Mouse (Mus musculus): ENCODE results near the gene Cdnf. TPM values are rescaled to one million over a fixed set of nuclear protein-coding genes. Genes with fewer than 3 reads are reported as not detected.

Gene Cdnf
- 1 to 10 TPM in 1 of 2 experiments, under 1 TPM in 1; 0.97 to 1.1 TPM for total RNA-seq (2021)

- DNase-seq (ENCODE audit: extremely low spot score in 1 of 2, low spot score in 2 of 2): peak; percentile 96 to 99
- intact Hi-C loops (cut with DNase I): loop anchor here (5.0 kb wide), 1 partner anchor 71 kb away; no protein-coding TSS in a partner anchor
Observed at GRCm38 (mm10) chr2:3512552-3513454, at the start of gene Cdnf, which contains the start of the genes Gm45902 and Hspa14. Gene Cdnf (plus strand): TSS chr2:3513030. Gene Gm45902 (minus strand): TSS chr2:3512790. Gene Hspa14 (minus strand): TSS chr2:3512814.

GRCm38 (mm10) chr2:3473891-3474290, 38.9 kb upstream of the Cdnf start:
- no peak for DNase-seq (ENCODE audit: extremely low spot score in 1 of 2, low spot score in 2 of 2)
- intact Hi-C loops (cut with DNase I): no loop called here

- DNase-seq (ENCODE audit: extremely low spot score in 1 of 2, low spot score in 2 of 2): peak; percentile 49 to 69
- intact Hi-C loops (cut with DNase I): no loop called here
Observed at GRCm38 (mm10) chr2:3474361-3474805, 38.4 kb upstream of the Cdnf start.

GRCm38 (mm10) chr2:3474861-3475283, 38.0 kb upstream of the Cdnf start, which contains the start of gene Suv39h2:
Gene Suv39h2 (minus strand): TSS chr2:3475031.
- intact Hi-C loops (cut with DNase I): no loop called here
- peak; percentile 93 to 98 for DNase-seq (ENCODE audit: extremely low spot score in 1 of 2, low spot score in 2 of 2)

- DNase-seq (ENCODE audit: extremely low spot score in 1 of 2, low spot score in 2 of 2): no peak
- intact Hi-C loops (cut with DNase I): no loop called here
Observed at GRCm38 (mm10) chr2:3475746-3476251, 37.0 kb upstream of the Cdnf start.

GRCm38 (mm10) chr2:3480239-3480638, 32.6 kb upstream of the Cdnf start:
- DNase-seq (ENCODE audit: extremely low spot score in 1 of 2, low spot score in 2 of 2): no peak

GRCm38 (mm10) chr2:3489816-3490215, 23.0 kb upstream of the Cdnf start:
- intact Hi-C loops (cut with DNase I): no loop called here
- no peak for DNase-seq (ENCODE audit: extremely low spot score in 1 of 2, low spot score in 2 of 2)

More at GRCm38 (mm10) chr2:3480239-3480638, 32.6 kb upstream of the Cdnf start:
- intact Hi-C loops (cut with DNase I): no loop called here

- DNase-seq (ENCODE audit: extremely low spot score in 1 of 2, low spot score in 2 of 2): no peak
- intact Hi-C loops (cut with DNase I): no loop called here
Observed at GRCm38 (mm10) chr2:3493833-3494409, 18.9 kb upstream of the Cdnf start.

GRCm38 (mm10) chr2:3499543-3499942, 13.3 kb upstream of the Cdnf start:
- intact Hi-C loops (cut with DNase I): no loop called here
- no peak for DNase-seq (ENCODE audit: extremely low spot score in 1 of 2, low spot score in 2 of 2)

- DNase-seq (ENCODE audit: extremely low spot score in 1 of 2, low spot score in 2 of 2): no peak
- intact Hi-C loops (cut with DNase I): no loop called here
Observed at GRCm38 (mm10) chr2:3500886-3501285, 11.9 kb upstream of the Cdnf start.

- intact Hi-C loops (cut with DNase I): loop anchor here (5.0 kb wide), 1 partner anchor 70 kb away; no protein-coding TSS in a partner anchor
- peak in 1 of 2 experiments; percentile 56 for DNase-seq (ENCODE audit: extremely low spot score in 1 of 2, low spot score in 2 of 2)
Observed at GRCm38 (mm10) chr2:3512076-3512475, 754 bp upstream of the Cdnf start.

- intact Hi-C loops (cut with DNase I): no loop called here
- DNase-seq (ENCODE audit: extremely low spot score in 1 of 2, low spot score in 2 of 2): no peak
Observed at GRCm38 (mm10) chr2:3522558-3522957, 9.7 kb downstream of the Cdnf start.

GRCm38 (mm10) chr2:3526288-3526687, 13.5 kb downstream of the Cdnf start:
- intact Hi-C loops (cut with DNase I): no loop called here
- no peak for DNase-seq (ENCODE audit: extremely low spot score in 1 of 2, low spot score in 2 of 2)

GRCm38 (mm10) chr2:3541307-3542079, 28.7 kb downstream of the Cdnf start:
- intact Hi-C loops (cut with DNase I): loop anchor here (5.0 kb wide), 1 partner anchor 256 kb away; no protein-coding TSS in a partner anchor
- no peak for DNase-seq (ENCODE audit: extremely low spot score in 1 of 2, low spot score in 2 of 2)

GRCm38 (mm10) chr2:3546055-3546454, 33.2 kb downstream of the Cdnf start:
- DNase-seq (ENCODE audit: extremely low spot score in 1 of 2, low spot score in 2 of 2): no peak
- intact Hi-C loops (cut with DNase I): no loop called here

GRCm38 (mm10) chr2:3546588-3546987, 33.8 kb downstream of the Cdnf start:
- DNase-seq (ENCODE audit: extremely low spot score in 1 of 2, low spot score in 2 of 2): peak; percentile 25 to 44

GRCm38 (mm10) chr2:3570186-3570585, 57.4 kb downstream of the Cdnf start, which contains the start of gene Fam107b:
Gene Fam107b (plus strand): TSS chr2:3570488.
- DNase-seq (ENCODE audit: extremely low spot score in 1 of 2, low spot score in 2 of 2): no peak
- intact Hi-C loops (cut with DNase I): no loop called here

More at GRCm38 (mm10) chr2:3546588-3546987, 33.8 kb downstream of the Cdnf start:
- intact Hi-C loops (cut with DNase I): no loop called here

GRCm38 (mm10) chr2:3570606-3571005, 57.8 kb downstream of the Cdnf start:
- intact Hi-C loops (cut with DNase I): no loop called here
- DNase-seq (ENCODE audit: extremely low spot score in 1 of 2, low spot score in 2 of 2): no peak

All from left cerebral cortex, postnatal 10 days (tissue).